Comparison of ENCODE assay signal across 1 mouse cellular context in genomic region chr5:88586407-88587174, GRCm38 (mm10).
TF ChIP-seq lines count a peak whose summit lies in the region.

No protein-coding gene starts in this region.

TF ChIP-seq in MEL, 35 proteins besides CTCF, POLR2A, EP300 and RAD21 (continued from another document):
- TF ChIP-seq POLR2AphosphoS5 (IDR thresholded peaks at IDR 0.05; ENCODE audit: borderline replicate concordance, low read depth, low read length) (no peak), KAT2A (conservative IDR thresholded peaks at IDR 0.05; ENCODE audit: low read depth, low read length) (no peak), MEF2A (IDR thresholded peaks at IDR 0.05; ENCODE audit: extremely low read depth, insufficient replicate concordance, low read depth, low read length, poor library complexity, severe bottlenecking) (no peak), TBP (IDR thresholded peaks at IDR 0.05; ENCODE audit: low read depth, low read length) (peak; percentile 62), GABPA (IDR thresholded peaks at IDR 0.05; ENCODE audit: low read depth, low read length) (no peak), UBTF (IDR thresholded peaks at IDR 0.05; ENCODE audit: borderline replicate concordance, insufficient read depth, low read depth, low read length) (no peak), MAFK (IDR thresholded peaks at IDR 0.05; ENCODE audit: borderline replicate concordance, low read depth, low read length) (no peak), ZMIZ1 (IDR thresholded peaks at IDR 0.05; ENCODE audit: low read depth, low read length) (no peak)
